Mouse (Mus musculus) 416B (cell line): ENCODE results near the gene Gm9918.

Source experiments
- DNase-seq: peaks from one replicate; pipeline ENCODE4 v3.0.0; 2011; ENCODE audit warnings: low read depth

Gm9918 gene

GRCm38 (mm10) chr15:102279092-102279782 lies 8.9 kb downstream of the Gm9918 start, which contains the start of gene Mfsd5:
Gene Mfsd5 (plus strand): TSS chr15:102279454.
- peak; percentile 93 for DNase-seq

- no peak for DNase-seq
Observed at GRCm38 (mm10) chr15:102279783-102280520, 9.6 kb downstream of the Gm9918 start.

GRCm38 (mm10) chr15:102280623-102281022 lies 10.3 kb downstream of the Gm9918 start:
- DNase-seq: no peak

GRCm38 (mm10) chr15:102282463-102283292 lies 12.3 kb downstream of the Gm9918 start:
- DNase-seq: peak; percentile 40

GRCm38 (mm10) chr15:102283648-102284047 lies 13.3 kb downstream of the Gm9918 start:
- no peak for DNase-seq

GRCm38 (mm10) chr15:102287395-102287794 lies 17.0 kb downstream of the Gm9918 start:
- DNase-seq: peak; percentile 84

- peak; percentile 96 for DNase-seq
Observed at GRCm38 (mm10) chr15:102295633-102296367, 25.4 kb downstream of the Gm9918 start, which contains the start of gene Espl1. Gene Espl1 (plus strand): TSS chr15:102296266.

GRCm38 (mm10) chr15:102296368-102297006 lies 26.1 kb downstream of the Gm9918 start:
- peak; percentile 36 for DNase-seq

GRCm38 (mm10) chr15:102302542-102302941 lies 32.2 kb downstream of the Gm9918 start:
- DNase-seq: no peak

GRCm38 (mm10) chr15:102308717-102309116 lies 38.4 kb downstream of the Gm9918 start:
- no peak for DNase-seq

- no peak for DNase-seq
Observed at GRCm38 (mm10) chr15:102310074-102310845, 39.9 kb downstream of the Gm9918 start.

GRCm38 (mm10) chr15:102311489-102311888 lies 41.1 kb downstream of the Gm9918 start:
- DNase-seq: peak; percentile 66

- DNase-seq: no peak
Observed at GRCm38 (mm10) chr15:102315292-102315691, 44.9 kb downstream of the Gm9918 start.

GRCm38 (mm10) chr15:102316263-102316662 lies 45.9 kb downstream of the Gm9918 start:
- DNase-seq: peak; percentile 72
